Mouse (Mus musculus): ENCODE results near the gene BC048562.

The BC048562 gene

DNA sequence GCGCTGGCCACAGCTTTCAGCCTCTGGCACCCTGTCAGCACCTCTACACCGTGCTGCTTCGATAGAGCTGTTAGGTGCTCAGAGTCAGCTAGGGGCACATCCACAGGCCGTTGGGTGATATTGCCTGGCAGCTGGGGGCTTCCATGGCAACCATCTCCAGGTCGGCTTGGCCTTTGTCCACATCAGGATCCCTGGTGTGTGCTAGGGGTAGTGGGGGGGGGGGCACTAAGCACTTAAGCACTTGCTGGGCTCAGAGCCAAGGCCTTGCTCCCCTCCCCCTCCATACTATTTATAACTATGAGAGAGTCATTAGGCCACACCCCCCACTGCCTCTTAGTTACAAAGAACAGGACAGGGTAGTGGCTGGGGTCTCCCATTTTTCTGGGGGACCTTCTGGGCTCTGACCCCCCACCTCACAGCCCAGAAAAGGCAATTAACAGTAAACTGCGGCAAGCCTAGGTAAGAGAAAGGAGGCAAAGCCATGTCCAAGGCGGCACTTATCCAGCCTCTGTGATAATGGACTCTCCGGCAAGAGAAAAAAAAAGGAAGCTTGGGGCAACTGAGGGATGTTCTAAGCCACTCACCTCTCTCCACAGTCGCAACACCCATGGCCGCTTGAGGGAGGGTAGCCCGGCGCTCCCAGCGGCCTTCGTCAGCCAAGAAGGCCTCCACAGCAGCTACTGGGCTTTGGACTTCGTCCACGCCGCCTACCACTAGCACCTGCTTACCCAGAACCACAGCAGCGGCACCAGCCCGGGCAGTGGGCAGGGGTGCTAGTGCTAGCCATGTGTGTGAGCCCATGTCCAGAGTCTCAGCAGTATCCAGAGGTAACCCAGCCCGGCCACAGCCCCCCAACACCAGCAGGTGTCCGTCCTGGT lies 14.2 kb downstream of the BC048562 start:
- DNase-seq (ENCODE audit: low spot score) = no peak

DNA sequence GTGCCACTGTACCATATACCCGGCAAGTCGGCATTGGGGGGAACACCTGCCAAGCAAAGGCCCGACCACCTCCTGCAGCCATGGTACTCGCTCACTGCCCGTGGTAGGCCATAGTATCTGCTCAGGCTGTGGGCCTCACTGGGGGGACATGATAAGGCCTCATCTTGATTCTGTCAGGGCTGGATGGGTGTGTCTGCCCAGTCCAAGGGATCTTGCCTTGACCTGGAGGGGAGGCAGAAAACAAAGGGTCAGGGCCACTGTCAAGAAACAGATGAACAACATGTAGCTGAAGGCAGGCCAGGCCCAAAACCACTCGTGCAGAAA lies 14.8 kb downstream of the BC048562 start:
- no peak for DNase-seq (ENCODE audit: low spot score)

DNA sequence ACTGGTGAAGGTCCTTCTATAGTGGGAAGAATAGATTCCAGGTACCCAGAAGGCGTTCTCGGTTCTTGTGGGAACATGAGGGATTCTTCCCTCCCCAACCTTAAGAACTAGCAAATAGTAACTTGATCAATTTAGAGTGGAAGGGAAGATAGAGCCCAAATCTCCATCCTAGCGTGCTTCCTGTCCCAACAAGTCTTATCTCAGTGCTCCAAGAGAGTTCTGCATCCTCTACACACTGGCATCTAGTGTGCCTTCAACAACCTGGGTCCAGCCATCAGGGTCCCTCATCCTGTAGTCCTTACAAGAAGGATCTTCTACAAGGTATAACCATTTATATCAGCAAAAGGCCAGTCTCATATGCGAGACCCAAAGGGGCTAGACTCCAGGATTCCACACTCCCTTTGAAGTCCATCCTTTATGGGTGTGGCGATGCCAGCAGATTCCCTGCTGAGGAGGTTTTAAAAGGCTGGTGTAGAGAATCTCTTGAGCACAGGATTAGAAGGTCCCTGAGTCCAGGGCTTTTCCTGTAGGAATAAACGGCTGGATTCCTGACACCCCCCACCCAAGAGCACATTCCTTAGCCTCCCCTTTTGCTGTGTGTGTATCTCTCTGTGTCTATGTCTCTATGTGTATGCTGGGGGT lies 15.4 kb downstream of the BC048562 start:
- DNase-seq (ENCODE audit: low spot score) = no peak

DNA sequence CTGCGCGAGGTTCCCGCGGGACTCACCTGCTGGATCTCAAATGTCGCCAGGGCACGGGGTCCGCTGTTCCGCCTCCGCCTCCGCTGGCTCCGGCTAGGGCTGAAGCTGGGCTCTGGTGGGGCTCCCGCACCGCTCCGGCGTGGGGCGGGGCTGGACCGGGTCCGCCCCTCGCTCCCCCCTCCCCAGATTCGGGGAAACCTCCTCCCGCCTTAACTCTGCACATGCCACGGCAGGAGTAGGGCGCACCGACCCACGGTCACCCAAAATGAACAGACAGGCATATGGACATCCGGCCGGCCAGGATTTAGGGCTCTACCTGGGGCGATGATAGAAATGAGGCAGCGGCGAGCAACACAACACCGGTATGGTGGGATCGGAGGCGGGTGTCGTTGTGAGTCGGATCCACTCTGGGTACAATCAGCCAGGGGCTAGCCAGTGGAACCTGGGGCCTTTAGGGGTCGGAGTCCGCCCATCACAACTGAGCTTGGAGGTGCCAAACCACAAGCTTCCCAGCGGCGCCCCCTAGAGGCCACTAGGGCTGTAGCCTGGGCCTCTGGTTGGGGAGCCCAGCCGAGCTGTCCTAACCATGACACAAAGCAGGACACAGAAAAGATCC lies 16.1 kb downstream of the BC048562 start:
- peak; percentile 86 for DNase-seq (ENCODE audit: low spot score)

DNA sequence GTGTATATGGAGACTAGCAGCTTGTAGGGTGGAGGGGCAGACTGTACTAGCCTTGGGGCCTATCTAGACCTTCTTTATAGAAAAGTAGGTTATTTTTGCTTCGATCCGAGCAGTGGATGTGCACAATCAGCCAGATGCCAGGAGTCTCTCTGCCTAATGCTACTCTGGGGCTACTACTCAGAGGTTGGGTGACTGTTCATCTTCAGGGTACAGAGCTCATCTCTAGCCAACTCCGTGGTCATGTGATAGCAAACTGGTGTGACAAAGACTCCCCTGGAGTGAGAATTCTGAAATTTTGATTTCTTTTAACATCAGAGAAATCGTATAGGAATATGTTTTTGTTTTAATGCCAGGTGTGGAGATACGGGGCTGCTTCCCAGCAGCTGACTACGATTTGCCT lies 16.6 kb downstream of the BC048562 start:
- DNase-seq (ENCODE audit: low spot score) = no peak

DNA sequence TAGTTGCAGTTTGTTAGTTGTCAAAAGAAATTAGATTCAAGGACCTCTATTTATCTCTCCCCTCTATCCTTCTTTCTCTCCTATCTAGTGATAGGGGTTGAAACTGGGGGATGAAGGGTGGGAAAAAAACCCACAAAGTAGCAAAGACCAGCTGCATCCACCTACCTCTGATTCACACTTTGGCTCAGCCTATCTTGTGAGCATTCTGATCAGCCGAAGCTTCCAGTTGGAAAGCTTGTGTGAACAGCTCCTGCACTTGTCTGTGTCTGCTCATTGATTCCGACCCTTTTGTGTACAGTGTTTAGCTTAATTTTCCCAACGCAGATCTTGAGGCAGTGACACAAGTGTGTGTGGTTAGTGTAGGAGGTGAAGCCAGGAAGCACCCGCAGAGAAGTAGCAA lies 17.2 kb downstream of the BC048562 start:
- DNase-seq (ENCODE audit: low spot score) = no peak

DNA sequence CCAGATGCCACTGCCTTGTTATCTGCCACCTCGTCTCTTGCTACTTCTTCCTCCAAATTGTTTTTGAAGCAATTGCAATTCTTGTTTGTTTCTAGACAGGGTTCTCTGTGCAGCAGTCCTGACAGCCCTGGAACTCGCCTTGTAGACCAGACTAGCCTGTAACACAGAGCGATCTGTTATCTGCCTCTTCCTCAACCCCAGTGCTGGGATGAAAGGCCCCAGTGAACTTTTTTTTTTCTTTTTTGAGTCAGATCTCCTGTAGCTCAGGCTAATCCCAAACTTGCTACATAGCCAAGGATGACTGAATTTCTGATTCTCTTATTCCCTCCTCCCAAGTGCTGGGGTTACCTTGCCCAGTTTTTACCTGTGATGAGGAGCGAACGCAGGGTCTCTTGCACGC lies 18.1 kb downstream of the BC048562 start:
- no peak for DNase-seq (ENCODE audit: low spot score)

DNA sequence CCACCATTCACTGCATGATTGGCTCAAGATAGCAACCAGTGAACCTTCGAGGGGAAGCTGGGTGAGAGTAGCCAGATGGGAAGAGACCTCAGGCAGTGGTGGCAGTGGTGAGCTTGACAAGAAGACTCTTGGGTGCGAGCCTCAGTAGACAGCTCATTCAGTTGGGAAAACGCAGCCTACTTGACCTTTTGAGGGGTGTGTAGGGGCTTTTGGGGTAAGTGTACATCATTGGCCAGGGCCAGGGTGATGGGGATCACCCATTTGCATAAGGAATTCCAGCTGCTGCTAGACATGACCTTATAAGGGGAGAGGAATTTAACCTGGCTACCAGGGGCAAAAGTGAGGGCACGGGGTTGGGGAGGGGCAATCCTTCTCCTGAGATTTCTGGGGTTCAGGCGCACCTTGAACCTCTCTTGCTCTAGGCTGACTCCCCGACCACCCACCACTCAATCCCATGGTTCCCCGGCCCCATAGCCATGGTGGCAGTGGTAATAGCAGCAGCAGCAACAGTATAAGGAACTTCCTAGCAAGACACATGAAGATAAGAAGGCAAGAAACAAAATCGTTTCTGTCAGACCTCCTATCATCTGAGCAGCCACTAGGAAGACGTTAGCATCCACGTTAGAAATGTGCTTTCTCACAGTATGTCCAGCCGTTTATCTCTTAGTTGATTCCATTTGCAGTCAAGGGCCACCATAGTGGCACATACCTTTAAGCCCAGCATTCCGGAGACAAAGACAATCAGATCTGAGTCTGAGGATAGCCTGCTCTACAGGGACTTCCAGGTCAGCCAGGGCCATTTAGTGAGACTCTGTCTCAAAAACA lies 19.7 kb downstream of the BC048562 start:
- no peak for DNase-seq (ENCODE audit: low spot score)

DNA sequence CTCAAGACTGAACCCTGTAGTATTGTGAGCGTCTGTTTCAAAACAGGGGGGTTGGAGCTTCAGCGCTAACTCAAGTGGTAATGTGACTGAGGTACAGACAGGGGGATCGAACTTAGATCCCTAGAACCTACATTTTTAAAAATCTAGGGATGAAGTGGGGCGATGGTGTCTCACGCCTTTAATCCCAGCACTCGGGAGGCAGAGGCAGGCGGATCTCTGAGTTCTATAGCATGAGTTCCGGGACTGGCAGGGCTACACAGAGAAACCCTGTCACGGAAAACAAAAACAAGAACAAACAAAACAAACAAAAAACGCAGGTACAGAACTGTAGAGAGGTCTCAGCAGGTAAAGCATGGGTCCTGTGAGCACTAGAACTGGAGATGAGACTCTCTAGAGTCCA lies 20.7 kb downstream of the BC048562 start:
- DNase-seq (ENCODE audit: low spot score) = no peak

DNA sequence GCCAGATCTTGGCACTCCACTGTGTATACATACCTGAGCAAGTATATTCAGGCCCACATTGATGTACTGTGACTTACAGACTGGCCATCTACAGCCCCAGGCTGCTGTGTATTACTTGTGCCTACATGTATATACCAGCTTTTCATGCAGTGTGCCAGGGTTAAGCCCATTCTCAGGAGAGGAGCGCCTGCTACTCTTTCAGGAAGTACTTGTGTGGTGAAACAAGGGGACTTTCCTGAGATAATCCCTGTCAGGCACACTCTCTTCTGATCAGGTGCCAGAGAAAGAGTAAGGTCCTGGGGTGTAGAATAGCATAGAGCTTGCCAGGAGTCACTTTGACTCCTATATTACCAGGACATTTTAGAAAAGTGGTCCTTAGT lies 23.6 kb downstream of the BC048562 start:
- DNase-seq (ENCODE audit: low spot score) = no peak

DNA sequence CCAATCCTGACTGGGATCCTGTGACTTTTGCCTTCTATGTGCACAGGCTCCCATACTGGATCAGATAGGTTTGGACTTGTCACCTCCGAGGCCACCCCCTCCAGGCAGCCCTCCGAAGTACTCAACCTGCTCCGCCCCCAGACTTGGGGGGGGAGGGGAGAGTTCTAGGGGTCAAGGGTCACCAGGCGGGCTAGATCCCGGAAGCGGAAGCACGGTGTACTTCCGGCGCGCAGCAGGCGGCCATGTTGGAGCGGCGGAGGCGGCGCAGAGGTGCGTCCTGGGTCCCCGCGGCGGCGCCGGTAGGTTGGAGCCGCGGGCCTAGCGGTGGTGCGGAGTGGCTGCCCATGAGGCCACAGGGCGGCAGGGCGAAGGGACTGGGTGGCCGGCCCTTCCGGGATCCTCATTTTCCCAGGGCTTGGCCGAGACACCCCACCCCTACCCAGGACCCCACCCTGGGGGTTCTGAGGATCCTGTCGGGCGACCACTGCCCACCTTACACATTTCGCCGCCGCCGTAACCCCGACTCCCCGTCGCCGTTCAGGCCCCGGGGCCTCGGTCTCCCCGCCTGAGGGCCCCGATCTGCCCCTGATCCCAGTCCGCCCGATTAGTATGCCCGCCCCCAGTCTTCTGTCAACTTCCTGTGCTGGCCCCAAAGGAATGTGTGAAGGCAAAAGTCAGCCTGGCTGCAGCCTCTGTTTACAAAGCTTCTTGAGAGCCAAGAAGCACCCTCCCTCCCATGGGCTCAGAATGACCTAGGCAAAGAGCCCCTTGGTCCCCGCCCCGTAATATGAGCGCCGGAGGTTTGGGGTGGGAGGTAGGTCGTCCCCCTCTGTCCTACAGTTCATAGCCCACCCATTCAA lies 24.3 kb downstream of the BC048562 start, which contains the start of gene Ccdc71:
TSS of gene Ccdc71 (plus strand) at position 209 of the 860 bp plus-strand sequence.
- peak; percentile 87 for DNase-seq (ENCODE audit: low spot score)

DNA sequence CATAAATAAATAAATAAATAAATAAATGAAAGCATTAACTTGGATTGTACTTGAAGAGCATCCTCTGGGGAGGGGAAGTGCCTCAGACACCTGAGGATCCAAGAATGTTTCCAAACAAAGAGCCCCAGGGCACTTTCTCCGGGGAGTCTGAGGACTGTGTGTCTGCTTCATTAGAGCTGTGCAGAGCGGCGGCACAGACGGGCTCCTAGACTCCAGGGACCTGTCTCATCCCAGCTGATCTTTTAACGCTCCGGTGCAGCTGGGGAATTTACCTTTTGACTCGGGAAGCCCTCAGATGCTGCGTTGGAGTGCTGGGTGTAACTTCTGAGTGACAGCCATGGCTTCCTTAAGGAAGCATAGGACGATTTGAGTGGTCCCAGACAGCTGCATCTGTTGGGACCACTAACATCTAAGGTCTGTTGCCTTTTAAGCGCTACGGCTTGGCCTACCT lies 24.9 kb downstream of the BC048562 start, which contains the start of gene Klhdc8b:
TSS of gene Klhdc8b (minus strand) at position 401 of the 451 bp plus-strand sequence.
- no peak for DNase-seq (ENCODE audit: low spot score)

DNA sequence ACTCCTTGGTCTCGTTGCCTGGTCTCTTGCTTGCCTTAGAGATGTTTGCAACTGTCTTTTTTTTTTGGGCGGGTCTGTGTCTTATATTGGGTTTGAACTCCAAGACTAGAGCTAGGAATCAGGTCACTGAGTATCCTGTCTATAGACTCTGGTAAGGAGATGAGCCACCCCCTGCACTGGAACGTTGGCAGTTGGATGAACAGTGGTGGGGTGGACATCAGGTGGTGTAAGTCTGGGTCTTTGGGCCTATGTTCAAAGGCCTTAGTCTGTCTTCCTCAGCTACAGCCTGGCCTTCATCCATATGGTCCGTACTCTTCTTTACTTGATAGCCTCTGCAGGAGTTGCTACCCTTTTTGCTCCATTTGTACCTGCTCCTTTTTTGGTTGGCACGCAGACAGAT lies 25.4 kb downstream of the BC048562 start:
- DNase-seq (ENCODE audit: low spot score) = no peak

DNA sequence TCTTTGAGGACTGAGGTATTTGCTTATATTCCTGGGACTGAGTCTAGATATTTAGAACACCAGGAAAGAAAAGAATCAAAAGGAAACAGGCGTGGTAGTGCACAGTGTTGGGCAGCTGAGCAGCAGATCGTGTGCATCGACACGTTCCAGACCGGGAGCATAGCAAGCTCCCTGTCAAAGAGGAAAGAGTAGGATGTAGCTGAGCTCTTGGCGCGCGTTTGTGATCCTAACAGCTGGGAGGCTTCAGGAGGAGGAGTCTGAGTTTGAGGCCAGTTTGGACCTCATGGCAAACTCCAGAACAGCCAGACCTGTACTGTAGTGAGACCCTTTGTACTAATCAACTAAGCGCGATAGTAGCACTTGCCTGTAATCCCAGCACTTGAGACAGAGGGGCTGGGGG lies 25.9 kb downstream of the BC048562 start:
- peak; percentile 52 for DNase-seq (ENCODE audit: low spot score)

DNA sequence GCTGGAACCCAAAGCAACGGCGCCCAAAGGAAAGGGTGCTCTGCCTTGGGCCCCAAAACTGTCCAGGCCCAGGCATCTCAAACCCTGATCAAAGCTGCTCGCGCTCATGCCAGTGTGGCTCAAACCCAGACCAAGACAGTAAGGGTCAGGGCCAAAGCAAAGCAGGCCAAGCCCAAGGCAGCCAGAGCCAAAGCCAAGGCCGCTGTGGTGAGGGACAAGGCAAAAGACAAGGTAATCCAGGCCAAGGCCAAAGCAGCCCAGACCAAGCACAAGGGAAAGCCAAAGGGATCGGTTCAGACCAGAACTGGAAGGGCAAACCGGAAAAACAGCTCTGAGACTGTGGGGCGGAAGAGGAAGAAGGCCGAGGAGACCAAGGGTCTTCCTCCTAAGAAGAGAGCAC lies 27.4 kb downstream of the BC048562 start:
- peak; percentile 63 for DNase-seq (ENCODE audit: low spot score)

DNA sequence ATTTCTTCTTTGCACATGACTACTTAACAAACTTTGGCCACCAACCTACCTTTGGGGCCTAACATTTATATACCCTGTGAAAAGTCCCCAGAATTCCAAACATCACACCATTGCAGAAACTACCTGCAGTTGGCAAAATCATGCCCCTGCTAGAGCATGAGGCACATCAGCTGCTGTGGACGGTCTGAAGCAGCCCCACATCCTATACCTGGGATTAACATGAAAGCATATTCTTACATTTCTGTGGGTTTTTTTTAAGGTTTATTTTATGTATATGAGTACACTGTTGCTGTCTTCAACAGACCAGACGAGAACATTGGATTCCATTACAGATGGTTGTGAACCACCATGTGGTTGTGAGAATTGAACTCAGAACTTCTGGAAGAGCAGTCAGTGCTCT lies 29.9 kb downstream of the BC048562 start:
- DNase-seq (ENCODE audit: low spot score) = no peak

DNA sequence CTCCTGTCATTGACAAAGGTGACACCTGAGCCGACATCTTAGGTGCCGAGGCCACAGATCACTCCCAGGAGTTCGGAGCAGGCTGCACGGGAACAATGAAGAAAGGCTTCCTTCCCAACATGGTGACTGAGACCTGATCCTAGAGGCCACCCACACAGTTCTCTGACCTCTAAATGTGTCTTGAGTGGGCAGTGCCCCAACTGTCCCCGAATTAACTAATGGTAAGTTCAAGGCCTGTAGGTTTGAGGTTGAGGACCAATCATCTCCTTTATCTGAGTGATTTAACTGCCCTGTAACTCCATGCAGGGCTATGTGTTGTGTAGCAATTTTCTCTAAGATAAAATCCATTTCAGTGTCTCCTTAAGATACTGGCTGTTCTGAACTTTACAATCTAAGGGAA lies 33.1 kb downstream of the BC048562 start:
- peak; percentile 70 for DNase-seq (ENCODE audit: low spot score)

DNA sequence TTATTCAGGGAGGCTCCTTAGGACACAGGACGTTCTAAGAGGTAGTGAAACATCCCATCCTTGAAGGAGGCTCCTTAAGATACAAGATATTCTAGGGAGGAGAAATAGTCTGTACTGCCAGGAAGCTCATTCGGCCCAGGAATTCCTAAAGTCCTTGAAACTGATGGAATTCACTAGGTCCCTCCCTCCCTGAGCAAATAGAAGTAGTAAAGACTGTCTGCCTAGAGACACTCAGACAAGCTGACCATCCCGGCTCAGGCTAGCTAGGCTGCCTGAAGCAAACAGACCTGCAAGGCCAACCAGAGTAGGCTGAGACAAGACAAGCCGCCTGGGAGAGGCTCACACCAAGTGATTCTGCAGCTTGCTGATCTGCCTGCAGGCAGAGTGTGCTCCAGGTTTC lies 33.6 kb downstream of the BC048562 start:
- DNase-seq (ENCODE audit: low spot score) = peak; percentile 68

DNA sequence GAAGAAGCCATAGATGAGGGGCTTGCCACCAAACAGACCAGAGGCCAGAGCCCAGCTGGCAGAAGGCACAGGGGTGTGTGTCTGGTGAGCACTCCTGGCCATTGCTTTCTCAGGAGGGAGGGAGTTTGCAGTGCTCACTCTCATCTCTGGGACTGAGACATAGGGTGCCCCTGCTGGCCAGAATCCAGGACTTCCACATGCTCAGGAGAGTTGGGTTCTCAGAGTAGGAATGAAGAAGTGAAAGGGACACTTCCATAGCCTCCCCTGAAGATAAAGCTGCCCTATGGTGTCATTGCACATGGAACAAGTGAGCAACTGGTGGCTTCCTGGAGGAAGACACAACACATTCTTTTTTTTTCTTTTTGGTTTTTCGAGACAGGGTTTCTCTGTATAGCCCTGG lies 38.2 kb downstream of the BC048562 start:
- no peak for DNase-seq (ENCODE audit: low spot score)

DNA sequence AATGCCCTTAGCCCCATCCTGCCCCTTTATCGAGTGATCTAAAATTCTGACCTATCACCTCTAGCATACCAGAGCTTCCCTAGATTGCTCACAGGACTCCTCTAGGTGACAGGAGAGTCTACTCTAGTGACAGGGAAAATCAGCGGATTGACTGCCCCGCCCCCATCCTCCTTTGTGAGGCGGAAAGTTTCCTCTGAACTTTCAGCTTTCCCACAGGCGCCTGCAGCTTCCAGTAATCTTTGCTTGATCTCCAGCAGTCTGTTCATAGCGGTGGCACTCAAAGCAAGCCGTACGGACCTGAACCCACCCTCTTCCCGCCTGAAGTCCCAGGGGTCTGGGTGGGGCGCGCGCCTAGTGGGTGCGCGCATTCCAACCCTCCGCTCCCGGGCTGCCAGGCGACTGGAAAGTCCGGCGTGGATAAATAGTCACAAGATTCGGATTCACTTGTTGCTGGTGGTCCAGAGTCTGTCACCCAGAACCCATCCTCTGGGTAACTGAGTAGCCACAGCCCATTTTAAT lies 42.4 kb downstream of the BC048562 start:
- DNase-seq (ENCODE audit: low spot score) = peak; percentile 78

DNA sequence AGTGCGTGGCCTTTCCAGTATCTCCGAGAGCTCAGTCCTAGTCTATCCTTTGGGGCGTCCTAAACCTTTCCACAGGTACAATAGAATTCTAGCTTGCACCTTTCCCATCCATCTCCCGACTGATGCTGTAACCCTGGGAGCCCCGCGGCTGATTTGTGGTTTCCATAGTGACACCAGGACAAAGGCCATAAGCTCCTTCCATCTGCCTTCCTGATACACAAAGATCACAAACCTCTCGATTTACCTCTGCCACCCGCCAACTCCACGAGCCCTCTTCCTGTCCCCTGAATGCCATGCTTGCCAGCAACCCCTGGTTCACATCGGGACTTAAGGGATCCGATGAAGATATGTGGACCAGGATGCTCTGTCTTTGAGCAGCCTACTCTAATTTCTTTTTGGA lies 43.0 kb downstream of the BC048562 start:
- no peak for DNase-seq (ENCODE audit: low spot score)
